Mouse (Mus musculus) stomach, embryonic 16.5 days (tissue): Measurements from ENCODE around the gene Prl7d1. TPM values are rescaled to one million over a fixed set of nuclear protein-coding genes. Genes with fewer than 3 reads are reported as not detected.
"Not testable (repeated sequence)": the region's sequence is repeated elsewhere in the genome, so short reads cannot be mapped to it uniquely, and the experiment has no call there.

ENCODE experiments used
- ATAC-seq: fragments of 200-750 bp; cut with Nextera tagmentation; 2 replicates; pipeline ENCODE4 v1.8.0; 2017; ENCODE audit warnings: moderate number of reproducible peaks, moderate TSS enrichment; ENCODE audit not compliant: insufficient read depth, low FRiP score
- H3K27ac ChIP-seq: fragments of 300-500 bp; sonication (generic); 2 replicates; pipeline ENCODE4 v1.5.1; 2014; ENCODE audit warnings: low read length
- H3K27me3 ChIP-seq: fragments of 300-500 bp; sonication (generic); 2 replicates; pipeline ENCODE4 v1.6.1; 2014; ENCODE audit warnings: low read length, control low read depth, mixed read lengths; ENCODE audit not compliant: control insufficient read depth, insufficient read depth
- H3K36me3 ChIP-seq: fragments of 300-500 bp; sonication (generic); 2 replicates; pipeline ENCODE4 v1.6.1; 2014; ENCODE audit warnings: low read length; ENCODE audit not compliant: control insufficient read depth, insufficient read depth
- H3K4me1 ChIP-seq: fragments of 300-500 bp; sonication (generic); 2 replicates; pipeline ENCODE4 v1.6.1; 2014; ENCODE audit warnings: low read length, control low read depth, mixed read lengths; ENCODE audit not compliant: control insufficient read depth, insufficient read depth
- H3K4me2 ChIP-seq: fragments of 300-500 bp; sonication (generic); 2 replicates; pipeline ENCODE4 v1.6.1; 2014; ENCODE audit warnings: low read depth, low read length, mixed read lengths
- H3K4me3 ChIP-seq: fragments of 300-500 bp; sonication (generic); replicated peaks from 2 replicates; pipeline ENCODE4 v1.5.1; 2014; ENCODE audit warnings: mild to moderate bottlenecking, low read length
- H3K9ac ChIP-seq: fragments of 300-500 bp; sonication (generic); 2 replicates; pipeline ENCODE4 v1.6.1; 2014; ENCODE audit warnings: low read length
- H3K9me3 ChIP-seq: fragments of 300-500 bp; sonication (generic); replicated peaks from 2 replicates; pipeline ENCODE4 v1.6.1; 2016; ENCODE audit warnings: low read length, control low read depth; ENCODE audit not compliant: control insufficient read depth
- WGBS: fragments of 180-500 bp; shearing (Covaris S2); extraction: QIAGEN DNeasy Blood & Tissue Kit; methylation state at CpG from one replicate; pipeline ENCODE4 v1.1.7; 2014; 5-methylcytosine and 5-hydroxymethylcytosine counted together
- polyA plus RNA-seq: library from polyadenylated mRNA; unstranded; fragments of >200 nt; fragmentation: Nextera tagmentation; extraction: Ambion mirVana; gene quantifications from 2 replicates; pipeline ENCODE4 v1.2.1, GENCODE M21; 2015

Gene Prl7d1
- polyA plus RNA-seq = not detected in 2 replicates

DNA sequence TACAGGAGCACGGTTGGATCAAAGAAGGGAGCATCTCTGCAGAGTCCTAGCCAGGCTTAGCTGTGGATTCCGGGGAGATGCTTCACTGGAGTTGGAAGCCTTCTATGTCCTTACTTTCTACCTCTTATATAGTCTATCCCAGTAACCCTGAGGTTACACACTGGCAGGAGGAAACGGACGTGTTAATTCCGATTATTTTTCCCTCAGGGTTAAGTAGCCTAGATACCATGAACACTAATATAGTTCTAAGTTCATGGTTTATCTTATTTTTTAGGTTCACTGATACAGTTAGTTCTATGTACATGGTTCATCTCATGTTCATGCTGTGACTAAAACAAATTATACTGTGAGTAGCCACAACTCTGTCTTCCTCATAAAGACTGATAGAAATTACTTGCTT, at the start of gene Prl7d1:
Gene Prl7d1, minus strand, starts transcription at position 101 of the 400 bp plus-strand sequence.
- H3K36me3 ChIP-seq = no peaks in the 10 kb centered on the region
- no peak within 1 kb of the TSS for H3K9ac ChIP-seq
- H3K9me3 ChIP-seq = no peaks in the 10 kb centered on the region
- no peak within 1 kb of the TSS for H3K27ac ChIP-seq
- no peaks in the 10 kb centered on the region for H3K4me1 ChIP-seq
- no peak within 1 kb of the TSS for H3K4me3 ChIP-seq
- no peaks in the 10 kb centered on the region for H3K27me3 ChIP-seq
- H3K4me2 ChIP-seq = no peak within 1 kb of the TSS
- WGBS = 71% methylated on average over 5 of the region's 5 CpGs
- ATAC-seq = no peak

DNA sequence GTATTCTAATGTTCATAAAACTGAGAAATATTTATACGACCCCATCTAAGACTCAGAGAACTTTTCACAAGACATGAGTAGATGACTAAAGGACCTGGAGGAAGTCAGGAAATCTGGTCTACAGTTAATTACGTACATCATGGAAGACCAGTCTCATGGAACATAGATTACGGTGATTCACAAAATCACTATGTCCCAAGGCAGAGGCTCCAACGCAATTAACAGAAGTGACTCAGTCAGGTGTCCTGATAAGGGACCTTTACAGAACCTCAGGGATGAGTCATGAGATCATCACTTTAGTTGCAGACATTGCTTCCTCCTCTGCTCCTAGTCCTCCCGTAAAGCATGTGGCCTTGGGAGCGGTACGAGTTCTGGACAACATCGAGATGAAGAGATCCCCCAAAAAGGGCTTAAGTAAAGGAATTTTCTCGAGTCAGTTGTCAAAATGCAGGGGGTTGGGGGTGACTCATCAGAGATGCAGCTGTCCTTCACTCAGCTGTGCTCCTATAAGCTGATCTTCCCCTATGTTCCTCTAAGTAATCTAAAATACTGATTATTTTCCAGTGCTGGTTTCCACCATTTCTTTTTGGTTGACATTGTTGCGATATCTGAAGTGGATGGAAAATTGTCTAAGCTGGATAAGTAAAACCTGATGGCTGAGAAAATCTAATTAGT, 18.1 kb upstream of the Prl7d1 start:
- ATAC-seq = no peak
- Histone ChIP-seq H3K4me1 (no peaks in the 10 kb centered on the region), H3K9me3 (no peaks in the 10 kb centered on the region), H3K36me3 (no peaks in the 10 kb centered on the region), H3K9ac (no peak overlapping the region), H3K27me3 (no peaks in the 10 kb centered on the region), H3K4me2 (no peak overlapping the region), H3K4me3 (no peak overlapping the region), H3K27ac (no peak overlapping the region)
- 85% methylated on average over 10 of the region's 10 CpGs for WGBS

DNA sequence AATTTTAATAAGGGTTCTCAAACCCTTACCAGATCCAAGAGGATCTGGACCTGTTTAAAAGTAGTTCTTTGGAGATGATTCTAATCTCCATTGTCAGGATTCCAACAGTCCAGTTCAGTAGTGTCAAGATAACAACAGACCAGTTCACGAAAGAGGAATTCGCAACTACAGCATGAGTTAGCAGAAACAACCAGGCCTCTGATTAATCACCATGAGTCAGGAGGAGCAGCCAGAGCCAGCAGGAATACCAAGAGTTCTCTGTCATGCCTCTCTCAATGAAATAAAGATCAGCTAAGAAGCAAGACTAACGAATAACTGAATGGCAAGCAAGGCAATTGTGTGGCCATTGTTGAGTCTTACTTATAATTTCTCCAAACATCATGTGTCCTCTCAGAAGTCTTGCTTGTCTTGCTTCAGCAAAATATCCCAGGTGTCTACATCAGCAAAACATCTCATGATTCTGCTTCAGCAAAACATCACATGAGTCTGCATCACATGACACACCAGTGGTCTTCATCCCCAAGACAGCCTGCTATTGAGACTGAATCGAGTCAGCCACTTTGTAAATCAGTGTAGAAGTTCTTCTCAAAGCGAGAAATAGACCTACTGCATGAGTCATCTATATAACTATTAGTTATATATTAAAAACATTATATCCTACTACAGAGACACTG, 13.9 kb upstream of the Prl7d1 start:
- H3K4me3 ChIP-seq, H3K36me3 ChIP-seq, H3K4me2 ChIP-seq, H3K9ac ChIP-seq, H3K27me3 ChIP-seq, H3K27ac ChIP-seq, H3K9me3 ChIP-seq, ATAC-seq, H3K4me1 ChIP-seq: not testable (repeated sequence)
- WGBS = 77% methylated on average over 5 of the region's 5 CpGs

DNA sequence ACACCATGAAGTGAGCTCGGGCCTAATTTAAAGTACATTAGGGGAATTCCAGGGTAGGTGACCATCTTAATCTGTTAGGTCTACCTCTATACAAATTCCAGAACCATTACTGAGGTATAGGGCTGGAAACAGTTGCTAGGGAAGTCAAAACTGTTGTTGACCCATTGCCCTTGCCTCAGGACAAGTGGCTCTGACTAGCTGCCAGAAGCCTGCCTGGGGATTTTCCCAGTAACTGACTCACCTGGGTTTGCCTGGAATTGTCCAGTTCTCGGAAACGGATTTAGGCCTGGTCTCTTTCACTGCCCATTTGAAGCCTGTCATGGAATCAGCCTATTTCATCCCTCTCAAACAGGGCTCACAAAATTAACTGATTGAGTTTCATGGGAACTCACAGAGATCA, 8.5 kb upstream of the Prl7d1 start:
- not testable (repeated sequence) for H3K9ac ChIP-seq, H3K27ac ChIP-seq, H3K4me3 ChIP-seq, H3K9me3 ChIP-seq, ATAC-seq, H3K36me3 ChIP-seq, H3K4me2 ChIP-seq, H3K4me1 ChIP-seq, H3K27me3 ChIP-seq
- WGBS = 91% methylated on average over 3 of the region's 3 CpGs

DNA sequence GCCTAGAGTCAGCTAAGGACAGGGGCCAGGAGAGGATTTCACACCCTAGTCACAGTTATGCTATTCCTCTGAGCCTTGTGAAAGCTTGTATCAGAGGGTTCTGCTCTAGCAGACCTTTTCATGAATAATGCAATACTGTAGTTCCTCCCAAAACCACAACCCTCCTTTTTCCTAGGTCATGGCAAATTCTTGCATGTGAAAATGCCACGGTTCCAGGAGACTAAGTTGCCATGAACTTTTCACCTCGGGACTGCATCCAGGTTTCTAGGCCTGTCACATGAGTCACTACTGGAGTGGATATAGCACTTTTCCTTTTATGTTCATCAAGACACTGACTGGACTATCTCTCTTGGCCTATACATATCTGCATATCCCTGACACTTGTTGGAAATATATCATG, 10.0 kb downstream of the Prl7d1 start:
- Histone ChIP-seq H3K36me3 (no peaks in the 10 kb centered on the region), H3K9ac (no peak overlapping the region), H3K4me2 (no peak overlapping the region), H3K27me3 (no peaks in the 10 kb centered on the region), H3K27ac (no peak overlapping the region), H3K4me1 (no peaks in the 10 kb centered on the region), H3K9me3 (no peaks in the 10 kb centered on the region), H3K4me3 (no peak overlapping the region)
- 78% methylated on average over 2 of the region's 2 CpGs for WGBS
- ATAC-seq = no peak

DNA sequence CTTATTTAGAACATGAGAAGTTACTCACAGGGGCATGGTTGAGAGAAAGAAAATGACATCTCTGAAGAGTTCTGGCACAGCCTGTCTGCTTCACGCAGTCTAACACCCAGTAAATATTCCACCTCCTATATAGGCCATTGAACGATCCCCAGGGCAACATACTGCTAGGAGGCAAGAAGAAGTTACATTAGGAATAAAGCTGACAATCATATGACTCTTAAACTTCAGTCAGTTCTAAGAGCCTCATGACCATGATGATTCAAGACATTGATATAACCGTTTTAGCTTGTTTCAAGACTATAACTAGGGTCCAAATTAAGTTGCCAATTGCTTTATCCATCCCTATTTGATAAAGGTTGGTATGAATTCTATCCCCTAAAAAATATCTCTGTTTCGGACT, 48.6 kb downstream of the Prl7d1 start, which contains the start of gene Prl7a2:
Gene Prl7a2, minus strand, starts transcription at position 101 of the 400 bp plus-strand sequence.
- H3K36me3 ChIP-seq = no peaks in the 10 kb centered on the region
- H3K9ac ChIP-seq = no peak within 1 kb of the TSS
- H3K9me3 ChIP-seq = no peaks in the 10 kb centered on the region
- no peaks in the 10 kb centered on the region for H3K27me3 ChIP-seq
- no peak within 1 kb of the TSS for H3K4me3 ChIP-seq
- no peak within 1 kb of the TSS for H3K4me2 ChIP-seq
- H3K4me1 ChIP-seq = no peaks in the 10 kb centered on the region
- 83% methylated on average over 4 of the region's 4 CpGs for WGBS
- H3K27ac ChIP-seq = no peak within 1 kb of the TSS
- no peak for ATAC-seq

DNA sequence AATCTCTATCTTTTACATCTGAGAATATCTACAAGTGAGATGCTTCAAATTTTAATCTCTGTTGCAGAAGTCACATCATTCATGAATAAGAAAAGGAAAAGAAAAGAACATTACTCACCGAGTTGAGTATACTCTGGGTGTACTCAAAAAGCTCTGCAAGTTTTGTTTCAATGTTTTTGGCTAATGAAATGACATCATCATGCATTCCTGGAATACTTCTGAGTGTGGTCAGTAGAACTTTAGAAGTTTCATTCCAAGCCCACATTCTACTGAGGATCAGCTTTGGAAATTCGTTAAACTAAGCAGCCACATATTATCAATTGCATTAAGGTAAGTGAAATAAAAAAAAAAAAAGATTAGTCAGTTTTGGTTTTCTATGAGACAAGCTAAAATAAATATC, 55.8 kb downstream of the Prl7d1 start:
- ATAC-seq = no peak
- Histone ChIP-seq H3K36me3 (no peaks in the 10 kb centered on the region), H3K27me3 (no peaks in the 10 kb centered on the region), H3K4me3 (no peak overlapping the region), H3K27ac (no peak overlapping the region), H3K9ac (no peak overlapping the region), H3K4me1 (no peaks in the 10 kb centered on the region), H3K4me2 (no peak overlapping the region), H3K9me3 (no peaks in the 10 kb centered on the region)
- 73% methylated on average over 2 of the region's 2 CpGs for WGBS

Other genes starting within 250 kb of the Prl7d1 start
- gene Prl8a8, start 203.5 kb downstream of the Prl7d1 start, polyA plus RNA-seq = not detected in 2 replicates
- gene Prl8a9, start 152.1 kb downstream of the Prl7d1 start, polyA plus RNA-seq = not detected in 2 replicates
- not detected in 2 replicates for gene Prl8a1, start 134.6 kb downstream of the Prl7d1 start, polyA plus RNA-seq
- gene Prl7b1, start 106.2 kb downstream of the Prl7d1 start, polyA plus RNA-seq = not detected in 2 replicates
- not detected in 2 replicates for gene Prl7a1, start 74.2 kb downstream of the Prl7d1 start, polyA plus RNA-seq
- not detected in 2 replicates for gene Prl7a2, start 48.7 kb downstream of the Prl7d1 start, polyA plus RNA-seq
- not detected in 2 replicates for gene Prl7c1, start 64.1 kb upstream of the Prl7d1 start, polyA plus RNA-seq
- gene Prl2a1, start 84.9 kb upstream of the Prl7d1 start, polyA plus RNA-seq = not detected in 2 replicates
- gene Prl2c1, start 132.6 kb upstream of the Prl7d1 start, polyA plus RNA-seq = not detected in 2 replicates